Mouse (Mus musculus) layer of hippocampus, adult 9-10 months (tissue): ENCODE measurements around the gene Hoxa5.

Experiments
- DNase-seq: peaks from one replicate; pipeline ENCODE4 v3.0.0; 2022; ENCODE audit warnings: low spot score

Gene Hoxa5

DNA sequence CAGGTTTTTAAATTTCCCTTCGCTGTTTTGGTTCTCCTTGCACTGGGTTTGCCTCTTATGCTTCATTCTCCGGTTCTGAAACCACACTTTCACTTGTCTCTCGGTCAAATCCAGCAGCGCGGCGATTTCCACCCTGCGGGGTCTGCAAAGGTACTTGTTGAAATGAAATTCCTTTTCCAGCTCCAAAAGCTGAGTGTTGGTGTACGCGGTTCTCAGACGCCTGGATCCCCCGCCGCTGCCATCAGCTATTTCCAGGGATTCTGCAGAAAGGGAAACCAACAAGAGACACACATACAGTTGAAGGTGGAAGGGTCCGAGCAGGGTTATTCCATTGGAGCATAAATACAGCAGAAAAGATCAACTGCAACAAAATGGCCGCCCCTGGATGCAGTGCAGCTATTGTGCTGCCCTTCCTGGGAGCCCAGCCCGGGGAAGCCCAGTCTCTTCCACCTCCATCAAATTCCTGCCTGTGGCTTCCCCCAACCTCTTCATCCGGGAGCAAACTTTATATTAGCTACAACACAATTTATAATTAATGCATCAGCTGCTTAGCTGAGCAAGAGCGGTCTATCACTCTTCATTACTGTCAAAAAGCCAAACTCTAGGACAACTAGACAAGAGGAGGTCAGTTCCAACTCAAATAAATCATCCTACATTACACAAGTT is 40.9 kb downstream of the Hoxa5 start:
- DNase-seq, result no peak

- DNase-seq, result no peak
Observed at GRCm38 (mm10) chr6:52162611-52163365, 41.6 kb downstream of the Hoxa5 start.

DNA sequence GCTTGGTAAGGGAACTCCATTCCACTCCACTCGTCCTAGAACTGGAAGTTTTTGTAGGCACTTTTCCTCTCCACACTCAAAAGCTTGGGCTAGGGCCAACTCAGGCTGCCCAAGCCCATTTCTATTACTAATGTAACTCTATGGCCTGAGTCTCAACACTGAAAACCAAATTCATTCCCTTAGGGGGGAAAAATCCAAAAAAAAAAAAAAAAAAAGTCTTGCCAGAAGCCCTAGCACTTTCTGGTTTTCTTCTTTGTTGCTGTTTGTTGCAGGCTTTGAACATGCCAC is 42.4 kb downstream of the Hoxa5 start:
- no peak for DNase-seq

DNA sequence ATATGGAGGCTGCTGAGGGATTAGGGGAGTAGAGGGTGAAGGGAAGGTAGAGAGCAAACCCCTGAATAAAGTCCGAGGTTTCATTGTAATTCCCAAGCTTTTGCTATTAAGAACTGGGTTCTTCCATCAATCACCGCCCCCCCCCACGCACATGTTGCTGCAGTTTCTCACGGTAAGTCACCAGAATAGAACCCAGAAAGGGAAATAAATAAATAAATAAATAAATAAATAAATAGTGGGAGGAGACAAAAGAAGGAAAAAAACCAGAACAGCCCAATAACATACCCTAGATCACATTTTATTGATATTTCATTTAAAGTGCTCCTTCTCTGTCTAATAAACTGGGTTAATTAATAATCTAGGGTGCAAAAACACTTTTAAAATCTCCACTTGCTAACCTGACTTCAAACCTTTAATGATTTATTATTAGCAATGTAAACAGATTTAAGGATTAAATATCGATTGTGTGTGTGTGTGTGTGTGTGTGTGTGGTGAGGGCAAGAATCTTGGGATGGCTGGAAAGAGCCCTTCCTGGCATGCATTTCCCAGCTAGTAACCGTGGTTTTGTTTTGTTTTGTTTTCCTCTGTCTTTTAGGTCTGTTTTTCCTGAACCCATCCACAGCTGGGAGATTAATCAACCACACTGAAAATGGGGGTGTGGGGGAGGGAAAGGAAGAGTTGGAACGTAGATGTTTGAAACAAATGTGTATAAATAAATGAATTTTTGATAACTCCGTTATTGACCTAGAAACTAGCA is 42.9 kb downstream of the Hoxa5 start:
- no peak for DNase-seq

DNA sequence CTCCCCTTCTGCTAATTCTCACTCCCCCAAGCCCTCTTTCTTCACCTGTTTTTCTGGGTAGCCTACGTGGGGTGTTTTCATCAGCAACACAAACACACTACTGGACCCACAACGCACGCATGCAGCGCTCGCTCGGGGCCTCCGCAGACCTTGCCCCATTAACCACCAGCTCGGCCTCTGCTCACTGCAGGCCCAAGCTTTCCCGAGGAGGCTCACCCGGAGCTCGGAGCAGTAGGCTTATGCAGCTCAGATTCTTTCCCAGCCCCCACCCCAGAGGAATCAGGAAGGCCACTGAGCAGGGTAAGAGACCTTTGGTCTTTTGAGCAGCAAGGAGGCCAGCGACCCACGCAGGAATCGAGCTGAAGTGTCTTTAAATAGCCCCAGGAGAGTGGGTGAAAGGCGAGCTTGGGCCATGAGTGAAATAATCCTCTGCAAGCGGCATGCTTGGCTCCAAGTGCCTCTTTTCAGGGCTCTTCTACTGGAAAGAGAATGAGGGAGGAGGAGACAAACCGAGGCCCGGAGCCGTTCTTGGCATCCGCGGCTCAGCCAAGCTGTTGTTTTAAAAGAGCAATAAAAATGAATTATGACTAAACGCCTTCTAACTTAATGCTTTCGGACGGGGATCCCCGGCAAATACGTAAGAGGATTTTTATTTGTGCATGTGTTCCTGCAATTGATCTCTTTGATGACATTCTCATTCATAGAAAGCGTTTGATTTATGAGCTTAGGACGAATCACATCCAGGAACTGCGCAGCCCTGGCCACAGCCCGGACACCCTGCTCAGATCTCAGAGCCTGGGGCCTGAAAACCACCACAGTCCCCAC is 43.7 kb downstream of the Hoxa5 start:
- DNase-seq, result no peak

DNA sequence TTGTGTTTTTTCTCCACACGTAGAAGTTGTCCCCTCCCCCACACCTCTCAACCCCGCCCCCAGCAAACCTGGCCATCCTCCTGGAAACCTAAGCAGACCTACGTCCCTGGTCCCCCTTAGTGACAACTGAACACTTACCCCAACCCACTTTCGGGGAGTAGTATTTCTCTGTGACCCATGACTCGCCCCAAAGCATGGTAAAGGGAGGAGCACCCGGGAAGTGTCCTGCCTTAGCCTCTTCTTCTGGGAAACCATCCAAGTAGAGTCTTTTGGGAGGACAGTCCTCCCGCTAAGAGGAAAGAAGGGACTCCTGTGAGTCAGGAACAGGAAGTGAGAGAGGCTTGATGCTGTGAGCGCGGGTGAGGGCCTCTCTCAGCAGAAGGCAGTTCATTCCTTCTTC is 44.4 kb downstream of the Hoxa5 start:
- DNase-seq, result no peak

DNA sequence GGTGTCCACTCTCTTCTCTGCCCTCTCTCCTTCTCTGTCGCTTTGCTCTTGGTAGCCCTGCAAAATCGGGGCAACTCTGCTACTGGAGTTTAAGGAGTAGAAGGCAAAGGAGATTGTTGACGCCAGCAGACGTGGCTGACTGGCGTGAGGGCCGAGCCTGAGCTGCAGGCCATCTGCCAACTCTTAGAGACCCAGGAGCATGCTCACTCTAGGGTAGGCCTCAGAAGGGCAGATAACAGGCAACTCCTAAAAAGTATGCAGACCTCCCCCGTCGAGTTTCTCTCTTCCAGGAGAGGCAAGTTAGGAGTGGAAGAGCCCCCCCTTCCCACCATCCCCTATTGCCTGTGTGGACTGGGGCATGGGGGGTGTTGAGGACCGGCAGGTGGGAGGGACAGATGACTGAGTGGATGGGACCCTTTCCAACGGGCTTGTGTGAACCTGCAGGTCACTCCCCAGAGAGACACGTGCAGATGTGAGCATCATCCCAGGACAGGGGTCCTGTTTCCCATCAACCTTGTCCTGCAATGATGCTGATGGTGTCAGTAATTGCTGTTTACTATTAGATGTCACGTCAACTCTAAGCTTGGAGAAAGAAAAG is 45.1 kb downstream of the Hoxa5 start:
- no peak for DNase-seq

DNA sequence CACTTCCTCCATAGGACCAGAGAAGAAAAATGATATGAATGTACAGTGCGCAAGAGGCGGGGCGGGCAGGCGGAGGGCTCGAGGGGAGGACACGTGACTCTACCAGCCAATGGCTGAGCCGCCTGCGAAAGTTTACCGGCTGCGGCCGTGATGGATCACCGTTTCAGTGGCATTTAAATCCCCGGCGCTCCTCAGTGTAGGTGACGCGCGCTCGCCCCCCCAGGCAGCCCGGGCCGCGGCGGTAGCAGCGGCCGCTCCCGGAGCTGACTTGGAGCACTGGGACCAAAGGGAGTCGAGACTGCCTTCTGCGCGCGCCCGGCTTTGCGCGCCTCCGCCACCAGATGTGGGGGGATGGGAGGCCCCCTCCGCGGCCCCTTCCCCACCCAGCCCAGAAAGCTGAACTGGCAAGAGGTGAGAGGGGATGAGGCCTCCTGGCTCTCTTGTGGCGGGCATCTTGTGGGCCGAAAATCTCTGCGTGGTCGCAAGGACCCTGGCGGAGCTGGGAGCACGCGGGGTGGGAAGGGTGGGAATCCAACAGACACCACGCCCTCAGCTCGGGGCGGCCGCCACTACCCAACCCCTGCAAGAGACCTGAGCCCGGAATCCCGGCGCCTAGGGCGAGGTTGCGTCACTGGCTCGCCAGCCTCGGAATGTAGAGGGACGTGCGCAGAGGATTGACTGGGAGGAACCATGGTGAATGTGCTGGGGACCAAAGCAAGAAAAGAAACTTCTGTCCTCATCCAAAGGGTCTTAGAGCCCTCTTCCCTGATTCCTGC is 45.9 kb downstream of the Hoxa5 start, which contains the start of gene Hoxa1:
Gene Hoxa1 (minus strand): TSS at position 42 of the 776 bp plus-strand sequence.
- no peak for DNase-seq

- DNase-seq, result no peak
Observed at GRCm38 (mm10) chr6:52157466-52158275, 46.7 kb downstream of the Hoxa5 start.

- no peak for DNase-seq
Observed at GRCm38 (mm10) chr6:52156551-52157200, 47.7 kb downstream of the Hoxa5 start.

DNA sequence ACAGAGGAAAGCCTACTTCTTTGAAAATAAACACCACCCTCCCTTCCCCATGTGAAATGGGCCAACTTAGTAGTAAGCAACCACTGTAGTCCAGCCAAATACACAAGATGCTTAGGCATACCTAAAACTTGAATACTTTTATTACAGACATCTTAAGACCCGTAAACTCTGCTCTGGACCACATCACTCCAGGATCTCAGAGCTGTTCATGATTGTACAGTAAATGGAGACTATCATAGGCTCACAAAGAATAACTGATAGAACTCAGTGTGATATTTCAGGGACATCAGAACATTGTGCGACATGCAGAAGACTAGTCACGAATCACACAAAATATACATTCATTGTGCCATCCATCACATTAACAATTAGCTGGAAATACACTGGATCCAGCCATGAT is 48.9 kb downstream of the Hoxa5 start:
- DNase-seq, result no peak

DNA sequence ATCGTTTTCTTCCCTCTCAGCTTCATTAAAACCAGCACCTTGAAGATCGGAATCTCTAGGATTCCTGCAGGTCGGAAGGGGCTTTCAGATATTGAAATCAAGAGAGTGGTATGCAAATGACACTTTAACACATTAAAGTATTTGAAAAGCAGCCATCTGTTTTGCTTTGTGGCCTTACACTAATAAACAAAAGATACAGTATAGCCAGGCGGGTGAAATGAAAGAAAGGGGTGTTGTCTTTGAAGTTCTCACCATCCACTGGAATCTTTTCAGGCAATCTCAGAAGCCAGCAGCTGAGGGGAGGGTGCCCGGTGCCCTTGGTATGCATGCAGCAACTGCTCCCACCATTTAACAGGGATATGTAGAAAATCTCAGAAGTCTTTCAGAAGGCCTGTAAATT is 50.3 kb downstream of the Hoxa5 start:
- no peak for DNase-seq

- no peak for DNase-seq
Observed at GRCm38 (mm10) chr6:52153270-52153669, 51.1 kb downstream of the Hoxa5 start.

- DNase-seq, result no peak
Observed at GRCm38 (mm10) chr6:52152226-52153193, 51.9 kb downstream of the Hoxa5 start.
